Mouse (Mus musculus): Measurements from ENCODE around the gene Ddx55. TPM values are rescaled to one million over a fixed set of nuclear protein-coding genes. Genes with fewer than 3 reads are reported as not detected.
"Not testable (repeated sequence)": the region's sequence is repeated elsewhere in the genome, so short reads cannot be mapped to it uniquely, and the experiment has no call there.

The Ddx55 gene
- polyA plus RNA-seq, 1 experiment from 2014 or later = 14.1 TPM

DNA sequence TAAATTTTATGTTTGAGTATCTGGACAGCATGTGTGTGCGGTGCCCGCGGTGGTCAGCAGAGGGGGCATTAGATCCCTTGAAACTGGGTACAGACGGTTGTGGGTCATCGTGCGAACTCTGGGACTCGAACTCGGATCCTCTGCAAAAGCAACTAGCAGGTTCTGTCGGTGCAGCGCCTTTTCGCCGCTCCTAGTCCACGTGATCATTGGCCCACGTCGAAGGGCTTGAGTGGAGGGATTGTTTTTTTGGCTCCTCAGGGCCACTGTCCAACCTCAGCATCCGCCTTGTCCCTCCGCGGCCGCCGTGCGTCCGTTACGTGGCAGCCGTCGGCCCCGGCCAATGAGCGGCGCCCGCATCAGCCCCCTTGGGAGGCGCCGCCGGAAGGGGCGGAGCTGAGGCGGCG, 12.3 kb upstream of the Ddx55 start, which contains the start of gene Tmed2:
Gene Tmed2 (plus strand): TSS at position 313 of the 404 bp plus-strand sequence.
- Histone ChIP-seq H3K4me2 (peak within 1 kb of the TSS; percentile 49), H3K4me3 (peak within 1 kb of the TSS; percentile 93), H3K9me3 (no peaks in the 10 kb centered on the region), H3K27ac (peak within 1 kb of the TSS; percentile 93), H3K27me3 (no peaks in the 10 kb centered on the region), H3K9ac (peak within 1 kb of the TSS; percentile 89), H3K4me1 (peaks cover 21% of the 10 kb centered on the region), H3K36me3 (peaks cover 19% of the 10 kb centered on the region)
- peak; percentile 94 for ATAC-seq (ENCODE audit: insufficient number of reproducible peaks, low FRiP score, low TSS enrichment, low read depth)
- under 1% methylated on average over 35 of the region's 35 CpGs for WGBS

DNA sequence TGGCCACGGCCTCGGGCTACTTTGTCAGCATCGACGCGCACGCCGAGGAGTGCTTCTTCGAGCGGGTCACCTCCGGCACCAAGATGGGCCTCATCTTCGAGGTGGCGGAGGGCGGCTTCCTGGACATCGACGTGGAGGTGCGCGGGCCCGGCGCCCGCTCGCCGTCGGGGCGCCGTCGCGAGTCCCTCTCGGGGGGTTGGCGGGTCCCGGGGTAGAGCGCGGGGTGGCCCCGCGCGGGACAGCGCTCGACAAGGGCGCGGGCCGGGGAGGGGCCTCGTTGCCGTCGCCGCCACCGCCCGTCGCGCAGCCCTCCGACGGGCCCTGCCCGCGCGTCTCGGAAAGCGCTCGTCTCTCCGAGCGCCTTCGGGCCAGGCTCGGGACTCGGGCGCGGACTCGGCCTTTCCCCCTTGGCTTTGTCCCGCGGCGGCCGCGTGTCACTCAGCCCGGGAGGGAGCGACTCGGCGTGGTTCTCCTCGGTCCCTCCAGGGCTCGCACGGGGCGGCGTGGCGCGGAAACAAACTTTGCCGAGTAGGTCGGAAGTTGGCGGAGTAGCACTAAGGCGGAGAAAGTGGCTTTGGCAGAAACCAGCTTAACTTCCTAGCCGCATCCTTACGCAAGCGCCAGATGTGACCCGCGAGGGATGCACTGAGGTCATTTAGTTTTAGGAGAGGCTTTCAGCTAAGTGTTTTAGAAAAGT, 11.6 kb upstream of the Ddx55 start:
- peak; percentile 70 for ATAC-seq (ENCODE audit: insufficient number of reproducible peaks, low FRiP score, low TSS enrichment, low read depth)
- H3K4me3 ChIP-seq = peak overlapping the region; percentile 93
- H3K9me3 ChIP-seq = no peaks in the 10 kb centered on the region

DNA sequence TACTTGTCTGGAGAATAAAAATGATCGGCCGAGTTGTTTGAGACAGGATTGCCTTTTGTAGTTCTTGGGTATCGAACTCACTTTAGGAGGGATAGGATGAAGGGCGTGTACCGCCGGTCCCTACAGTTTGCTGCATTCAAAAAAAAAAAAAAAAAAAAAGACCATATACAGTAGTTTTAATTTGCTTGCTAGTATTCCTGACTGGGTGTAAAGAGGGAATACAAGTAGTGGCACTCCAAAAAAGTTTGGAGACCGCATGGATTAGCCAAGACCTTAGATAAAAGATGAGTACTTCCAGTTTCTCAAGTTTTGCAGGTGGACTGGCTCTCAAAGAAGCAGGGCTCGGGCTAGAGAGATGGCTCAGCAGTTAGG, 11.1 kb upstream of the Ddx55 start:
- peaks cover 21% of the 10 kb centered on the region for H3K4me1 ChIP-seq
- peak overlapping the region; percentile 93 for H3K4me3 ChIP-seq
- peaks cover 31% of the 10 kb centered on the region for H3K36me3 ChIP-seq
- H3K4me2 ChIP-seq = peak overlapping the region; percentile 49
- H3K27ac ChIP-seq = peak overlapping the region; percentile 93
- WGBS = 9% methylated on average over 8 of the region's 8 CpGs
- ATAC-seq (ENCODE audit: insufficient number of reproducible peaks, low FRiP score, low TSS enrichment, low read depth) = no peak
- H3K27me3 ChIP-seq = no peaks in the 10 kb centered on the region
- peak overlapping the region; percentile 89 for H3K9ac ChIP-seq
- no peaks in the 10 kb centered on the region for H3K9me3 ChIP-seq

More for the DNA sequence above, 11.6 kb upstream of the Ddx55 start:
- peak overlapping the region; percentile 49 for H3K4me2 ChIP-seq
- H3K36me3 ChIP-seq = peaks cover 26% of the 10 kb centered on the region
- no peaks in the 10 kb centered on the region for H3K27me3 ChIP-seq
- WGBS = 1% methylated on average over 71 of the region's 89 CpGs
- H3K4me1 ChIP-seq = peaks cover 21% of the 10 kb centered on the region
- peak overlapping the region; percentile 89 for H3K9ac ChIP-seq
- peak overlapping the region; percentile 93 for H3K27ac ChIP-seq

DNA sequence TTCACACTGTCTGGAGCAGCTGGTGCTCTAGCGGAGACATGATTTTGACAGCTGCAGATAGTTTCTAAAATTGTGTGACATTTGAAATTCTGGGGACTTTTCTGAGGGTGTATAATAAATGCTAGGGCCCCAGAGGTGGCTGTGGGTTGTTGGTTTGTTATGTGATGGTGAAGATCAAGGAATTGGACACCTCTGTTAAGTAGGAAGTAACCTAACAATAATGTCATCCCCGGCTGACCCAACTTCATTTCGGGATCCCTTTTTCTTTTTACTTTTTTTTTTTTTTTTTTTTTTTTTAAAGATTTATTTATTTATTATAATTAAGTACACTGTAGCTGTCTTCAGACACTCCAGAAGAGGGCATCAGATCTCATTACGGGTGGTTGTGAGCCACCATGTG, 1.9 kb upstream of the Ddx55 start:
- not testable (repeated sequence) for H3K27ac ChIP-seq; H3K9ac ChIP-seq; H3K9me3 ChIP-seq; ATAC-seq (ENCODE audit: insufficient number of reproducible peaks, low FRiP score, low TSS enrichment, low read depth); H3K4me2 ChIP-seq; H3K27me3 ChIP-seq; H3K4me3 ChIP-seq
- Histone ChIP-seq H3K36me3 (peaks cover 44% of the 10 kb centered on the region), H3K4me1 (peaks cover 14% of the 10 kb centered on the region)
- WGBS = 79% methylated on average over 4 of the region's 4 CpGs

DNA sequence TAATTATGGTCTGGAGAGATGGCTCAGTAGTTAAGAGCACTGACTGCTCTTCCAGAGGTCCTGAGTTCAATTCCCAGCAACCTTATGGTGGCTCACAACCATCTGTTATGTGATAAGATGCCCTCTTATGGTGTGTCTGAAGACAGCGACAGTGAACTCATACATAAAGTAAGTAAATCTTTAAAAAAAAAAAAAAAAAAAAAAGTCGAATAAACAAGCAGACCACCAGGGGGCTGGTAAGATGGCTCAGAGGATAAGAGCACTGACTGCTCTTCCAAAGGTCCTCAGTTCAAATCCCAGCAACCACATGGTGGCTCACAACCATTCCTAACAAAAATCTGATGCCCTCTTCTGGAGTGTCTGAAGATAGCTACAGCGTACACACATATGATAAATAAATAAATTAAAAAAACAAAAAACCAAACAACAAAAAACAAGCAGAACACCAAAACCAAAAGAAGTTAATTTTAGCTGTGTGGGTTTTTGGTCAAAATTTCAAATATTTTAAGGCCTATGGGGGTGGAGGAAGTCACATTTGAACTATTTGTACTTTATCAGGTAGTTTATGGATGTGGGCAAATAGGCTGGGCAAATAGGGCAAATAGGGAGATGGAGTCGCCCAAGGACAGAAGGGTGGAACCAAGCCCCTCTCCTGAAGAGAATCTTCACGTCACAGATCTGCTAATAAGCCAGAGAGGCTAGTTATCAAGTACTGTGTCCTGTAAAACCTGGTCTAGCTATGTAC, 1.1 kb upstream of the Ddx55 start:
- H3K9ac ChIP-seq; H3K9me3 ChIP-seq; H3K27me3 ChIP-seq; ATAC-seq (ENCODE audit: insufficient number of reproducible peaks, low FRiP score, low TSS enrichment, low read depth): not testable (repeated sequence)
- Histone ChIP-seq H3K4me1 (peaks cover 14% of the 10 kb centered on the region), H3K27ac (peak overlapping the region; percentile 88), H3K4me3 (peak overlapping the region; percentile 78), H3K4me2 (peak overlapping the region; percentile 82), H3K36me3 (peaks cover 44% of the 10 kb centered on the region)
- 29% methylated on average over 5 of the region's 5 CpGs for WGBS

DNA sequence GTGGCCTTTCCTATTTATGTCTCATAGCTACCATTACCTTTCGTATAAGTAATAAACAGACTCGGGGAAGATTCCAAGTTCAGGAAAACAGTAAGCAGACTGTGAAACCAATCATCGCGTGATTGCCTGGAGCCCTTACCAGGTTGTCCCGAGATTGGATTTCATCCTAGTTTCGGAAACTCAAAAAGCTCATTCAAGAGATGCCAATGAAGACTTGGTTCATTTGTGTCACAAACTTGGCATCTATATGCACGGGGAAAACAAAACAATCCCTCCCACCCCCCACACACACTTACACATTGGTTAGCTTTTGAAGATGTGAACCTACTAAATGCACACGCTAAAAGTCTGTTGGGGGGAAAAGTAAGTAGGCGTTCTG, 581 bp upstream of the Ddx55 start:
- H3K4me3 ChIP-seq = peak overlapping the region; percentile 78
- H3K27ac ChIP-seq = peak overlapping the region; percentile 88
- peaks cover 14% of the 10 kb centered on the region for H3K4me1 ChIP-seq
- H3K9ac ChIP-seq = peak overlapping the region; percentile 85
- WGBS = 4% methylated on average over 9 of the region's 9 CpGs
- peaks cover 44% of the 10 kb centered on the region for H3K36me3 ChIP-seq
- H3K27me3 ChIP-seq = no peaks in the 10 kb centered on the region
- H3K4me2 ChIP-seq = peak overlapping the region; percentile 82
- no peaks in the 10 kb centered on the region for H3K9me3 ChIP-seq
- ATAC-seq (ENCODE audit: insufficient number of reproducible peaks, low FRiP score, low TSS enrichment, low read depth) = no peak; the same call in 1 of the 2 replicates

DNA sequence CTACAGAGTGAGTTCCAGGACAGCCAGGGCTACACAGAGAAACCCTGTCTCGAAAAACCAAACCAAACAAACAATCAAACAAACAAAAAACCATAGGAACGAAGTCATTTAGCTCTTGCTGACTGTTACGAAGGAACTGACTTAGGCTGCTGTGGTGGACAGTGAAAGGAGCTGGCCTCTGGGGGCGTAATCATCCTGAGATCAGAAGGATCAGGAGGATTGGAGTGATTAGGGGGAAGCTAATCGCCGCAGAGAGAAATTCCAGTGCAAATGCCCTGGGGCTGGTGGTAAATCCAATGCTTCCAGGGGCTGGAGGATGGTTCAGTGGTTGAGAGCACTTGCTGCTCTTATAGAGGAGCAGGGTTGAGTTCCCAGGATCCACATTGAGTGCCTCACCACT, 943 bp downstream of the Ddx55 start:
- Histone ChIP-seq H3K4me2 (peak overlapping the region; percentile 82), H3K9ac (no peak overlapping the region), H3K27me3 (no peaks in the 10 kb centered on the region), H3K36me3 (peaks cover 43% of the 10 kb centered on the region), H3K4me3 (peak overlapping the region; percentile 78), H3K9me3 (no peaks in the 10 kb centered on the region), H3K27ac (no peak overlapping the region), H3K4me1 (peaks cover 14% of the 10 kb centered on the region)
- WGBS = 60% methylated on average over 6 of the region's 6 CpGs
- no peak for ATAC-seq (ENCODE audit: insufficient number of reproducible peaks, low FRiP score, low TSS enrichment, low read depth)

DNA sequence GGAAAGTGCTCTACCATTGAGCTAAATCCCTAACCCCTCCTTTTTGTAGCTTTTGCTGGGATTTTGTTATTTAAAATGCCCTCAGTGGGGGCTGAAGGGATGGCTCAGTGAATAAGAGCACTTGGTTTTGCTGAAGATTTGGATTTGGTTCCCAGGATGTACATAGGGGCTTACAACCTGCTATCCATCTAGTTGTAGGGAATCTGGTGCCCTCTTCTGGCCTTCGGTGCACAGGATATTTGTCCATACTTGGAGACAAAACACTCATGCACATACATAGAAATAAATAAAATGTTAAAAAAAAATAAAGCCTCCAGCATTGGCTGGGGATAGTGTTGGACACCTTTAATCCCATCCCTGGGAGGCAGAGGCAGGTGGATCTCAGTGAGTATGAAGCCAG, 2.5 kb downstream of the Ddx55 start:
- Histone ChIP-seq H3K36me3 (peaks cover 55% of the 10 kb centered on the region), H3K4me1 (peaks cover 14% of the 10 kb centered on the region), H3K27ac (no peak overlapping the region)

DNA sequence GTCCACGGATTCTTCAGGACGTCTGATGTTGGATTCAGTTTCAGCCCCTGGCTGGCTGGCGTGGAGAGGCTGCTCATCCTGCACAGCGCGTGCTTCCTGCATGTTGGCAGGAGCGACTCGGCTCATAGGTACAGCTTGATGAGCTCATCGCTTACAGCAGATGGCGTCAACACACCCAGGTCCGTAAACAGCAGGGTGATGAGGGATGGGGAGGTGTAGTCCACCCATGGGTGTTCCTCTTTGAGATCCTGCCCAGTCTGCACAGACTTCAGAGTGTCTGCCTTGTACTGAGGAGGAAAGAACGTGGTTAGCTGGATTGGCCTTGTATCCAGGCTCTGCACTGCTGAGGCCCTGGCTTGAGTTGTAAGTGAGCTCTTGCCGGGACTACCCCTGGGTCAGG, 18.4 kb downstream of the Ddx55 start:
- Histone ChIP-seq H3K27me3 (no peaks in the 10 kb centered on the region), H3K4me3 (no peak overlapping the region), H3K36me3 (peaks cover 97% of the 10 kb centered on the region), H3K27ac (no peak overlapping the region), H3K4me2 (no peak overlapping the region), H3K9me3 (no peaks in the 10 kb centered on the region), H3K4me1 (no peaks in the 10 kb centered on the region), H3K9ac (no peak overlapping the region)
- ATAC-seq (ENCODE audit: insufficient number of reproducible peaks, low FRiP score, low TSS enrichment, low read depth) = no peak
- 83% methylated on average over 12 of the region's 12 CpGs for WGBS

More for the DNA sequence above, 2.5 kb downstream of the Ddx55 start:
- 80% methylated on average over 1 of the region's 1 CpGs for WGBS
- Histone ChIP-seq H3K9ac (no peak overlapping the region), H3K4me3 (no peak overlapping the region), H3K9me3 (no peaks in the 10 kb centered on the region), H3K4me2 (no peak overlapping the region), H3K27me3 (no peaks in the 10 kb centered on the region)
- ATAC-seq (ENCODE audit: insufficient number of reproducible peaks, low FRiP score, low TSS enrichment, low read depth) = no peak

DNA sequence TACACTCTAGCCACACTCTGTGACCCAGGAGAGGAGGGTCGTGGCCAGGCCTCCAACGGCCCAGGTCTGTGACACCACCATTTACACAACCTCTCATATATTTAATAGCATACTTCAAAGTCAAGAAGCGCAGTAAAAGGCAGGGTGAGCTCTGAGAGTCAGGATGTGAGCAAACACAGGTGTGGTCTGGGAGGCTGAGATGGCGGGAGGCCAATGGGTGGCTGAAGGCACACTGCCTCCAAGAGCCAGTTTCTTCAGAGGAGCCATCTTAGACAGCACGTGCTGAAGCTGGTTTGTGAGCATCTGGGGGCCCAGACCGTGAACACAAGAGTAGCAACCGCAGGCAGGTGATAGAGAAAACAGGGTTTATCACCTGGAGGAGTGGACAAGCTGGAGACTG, 22.8 kb downstream of the Ddx55 start:
- ATAC-seq (ENCODE audit: insufficient number of reproducible peaks, low FRiP score, low TSS enrichment, low read depth) = no peak
- H3K9me3 ChIP-seq = no peaks in the 10 kb centered on the region
- 79% methylated on average over 7 of the region's 7 CpGs for WGBS
- H3K27ac ChIP-seq = no peak overlapping the region
- H3K4me1 ChIP-seq = peaks cover 23% of the 10 kb centered on the region
- H3K9ac ChIP-seq = no peak overlapping the region
- H3K27me3 ChIP-seq = no peaks in the 10 kb centered on the region
- H3K4me3 ChIP-seq = no peak overlapping the region
- H3K36me3 ChIP-seq = peaks cover 70% of the 10 kb centered on the region
- no peak overlapping the region for H3K4me2 ChIP-seq

DNA sequence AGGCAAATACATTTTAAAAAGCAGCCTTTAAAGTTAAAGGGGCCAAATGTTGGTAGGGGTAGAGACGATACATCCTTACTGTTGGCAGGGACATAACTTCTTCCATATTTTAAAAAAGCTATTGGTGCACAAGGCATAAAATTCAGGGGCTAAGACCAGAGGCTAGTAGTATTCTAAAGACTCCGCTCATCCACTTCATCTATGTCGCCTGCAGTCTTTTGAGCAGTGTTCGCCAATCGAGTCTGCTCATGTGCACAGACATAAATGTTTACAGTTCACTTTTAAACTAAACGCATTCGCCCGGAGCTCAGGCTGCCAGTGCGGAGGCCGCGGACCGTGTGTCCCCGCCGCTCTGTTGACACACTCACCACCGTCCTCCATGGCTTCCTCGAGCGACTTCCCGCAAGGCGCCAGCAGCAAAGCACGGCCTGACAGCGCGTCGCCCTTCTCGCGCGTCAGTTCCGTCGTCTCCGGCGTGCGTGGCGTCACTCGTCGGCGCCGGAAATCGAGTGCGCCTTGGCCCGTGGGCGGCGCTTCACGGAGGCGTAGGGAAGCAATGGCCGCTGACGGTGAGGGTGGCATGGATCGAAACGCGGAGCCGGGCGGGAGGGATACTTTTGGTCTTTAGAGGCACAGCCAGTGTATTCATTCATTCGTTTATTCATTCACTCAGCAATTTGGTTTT, 26.1 kb downstream of the Ddx55 start, which contains the start of the genes Eif2b1 and Gtf2h3:
Gene Eif2b1 (minus strand): TSS at position 499 of the 685 bp plus-strand sequence.
Gene Gtf2h3 (plus strand): TSS at position 508 of the 685 bp plus-strand sequence.
- H3K4me1 ChIP-seq = peaks cover 27% of the 10 kb centered on the region
- H3K9ac ChIP-seq = peak within 1 kb of the TSS; percentile 60
- no peaks in the 10 kb centered on the region for H3K9me3 ChIP-seq
- WGBS = under 1% methylated on average over 51 of the region's 51 CpGs
- H3K4me3 ChIP-seq = peak within 1 kb of the TSS; percentile 79
- ATAC-seq (ENCODE audit: insufficient number of reproducible peaks, low FRiP score, low TSS enrichment, low read depth) = peak; percentile 85
- peaks cover 50% of the 10 kb centered on the region for H3K36me3 ChIP-seq
- no peaks in the 10 kb centered on the region for H3K27me3 ChIP-seq
- H3K4me2 ChIP-seq = peak within 1 kb of the TSS; percentile 83
- peak within 1 kb of the TSS; percentile 24; the same call in 1 of the 2 replicates for H3K27ac ChIP-seq
